In the genomic region with DNA sequence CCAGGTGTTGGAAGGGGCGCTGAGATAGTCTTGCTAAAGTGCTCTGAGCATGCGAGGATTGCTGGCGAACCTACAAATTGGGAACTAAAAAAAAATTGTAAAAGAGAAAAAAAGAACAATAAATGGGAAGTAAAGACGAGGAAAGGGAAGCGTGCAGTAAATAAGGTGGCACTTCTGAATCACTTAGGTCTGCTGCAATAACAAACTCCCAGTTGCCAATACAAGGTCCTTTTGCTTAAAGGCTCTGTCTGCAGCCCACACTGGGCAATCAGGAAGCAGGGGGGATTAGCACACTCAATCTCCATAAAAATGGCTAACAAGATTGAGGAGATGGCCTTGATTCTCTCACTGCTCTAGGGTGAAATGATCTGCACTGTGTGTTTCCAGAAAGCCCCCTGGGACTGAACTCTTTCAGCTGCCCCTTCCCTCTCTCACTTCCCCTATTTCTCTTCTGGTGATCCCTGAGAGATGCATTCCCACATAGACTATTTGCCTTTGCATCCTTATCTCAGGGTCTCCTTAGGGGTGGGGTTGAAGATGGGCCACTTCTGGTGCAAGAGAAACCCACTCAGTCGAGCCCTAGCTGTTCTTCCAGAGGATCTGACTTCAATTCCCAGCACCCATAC, we compare ENCODE assay signal across 28 mouse cellular contexts. TPM values are rescaled to one million over a fixed set of nuclear protein-coding genes. Genes with fewer than 3 reads are reported as not detected.
DNase-seq lines count a peak whose midpoint lies in the region; ATAC-seq and TF ChIP-seq lines count a peak whose summit lies in the region.
"Had no signal": no experiment of that assay in that cellular context is flagged by ENCODE, and none has a peak within 500 bp of the region (broad histone marks: within the 10 kb centered on the region; RNA-seq: fewer than 3 reads in every experiment).

No protein-coding gene starts in this region.

- 69% methylated on average over 6 of the region's 6 CpGs for WGBS in lung, postnatal 0 days
- WGBS in forebrain, embryonic 16.5 days = 69% methylated on average over 6 of the region's 6 CpGs

- TF ChIP-seq CTCF in lung, postnatal 0 days (IDR thresholded peaks at IDR 0.05) = no peak

- H3K9me3 ChIP-seq in lung, postnatal 0 days (ENCODE audit: low read length) = no peaks in the 10 kb centered on the region
- no peaks in the 10 kb centered on the region for H3K9me3 ChIP-seq in forebrain, embryonic 16.5 days (ENCODE audit: control insufficient read depth, low read length)
- H3K9me3 ChIP-seq: embryonic facial prominence, embryonic 12.5 days; embryonic facial prominence, embryonic 15.5 days; forebrain, embryonic 15.5 days; G1E; heart, embryonic 12.5 days; heart, embryonic 15.5 days had no signal

- H3K4me3 ChIP-seq in lung, postnatal 0 days (ENCODE audit: low read depth, low read length) = no peak overlapping the region
- H3K4me3 ChIP-seq in forebrain, embryonic 16.5 days (replicated peaks; ENCODE audit: low read length) = no peak overlapping the region
- H3K4me3 ChIP-seq: embryonic facial prominence, embryonic 12.5 days; embryonic facial prominence, embryonic 15.5 days; forebrain, embryonic 15.5 days; heart, embryonic 12.5 days; heart, embryonic 15.5 days had no signal

- no peak overlapping the region for H3K27ac ChIP-seq in lung, postnatal 0 days (ENCODE audit: low read length)
- H3K27ac ChIP-seq in forebrain, embryonic 16.5 days (ENCODE audit: low read length) = no peak overlapping the region
- H3K27ac ChIP-seq: embryonic facial prominence, embryonic 12.5 days; embryonic facial prominence, embryonic 15.5 days; forebrain, embryonic 15.5 days; heart, embryonic 15.5 days; hindbrain, embryonic 14.5 days; hindbrain, postnatal 0 days had no signal

- no peak for TF ChIP-seq EP300 in lung, postnatal 0 days (IDR thresholded peaks at IDR 0.05)

- H3K27me3 ChIP-seq in lung, postnatal 0 days (replicated peaks; ENCODE audit: insufficient read depth, low read length) = no peaks in the 10 kb centered on the region
- no peaks in the 10 kb centered on the region for H3K27me3 ChIP-seq in forebrain, embryonic 16.5 days (replicated peaks; ENCODE audit: control insufficient read depth, insufficient read depth, low read length)
- H3K27me3 ChIP-seq: embryonic facial prominence, embryonic 12.5 days; embryonic facial prominence, embryonic 15.5 days; forebrain, embryonic 15.5 days; heart, embryonic 12.5 days; heart, embryonic 15.5 days; Patski had no signal

- H3K4me2 ChIP-seq in lung, postnatal 0 days (replicated peaks; ENCODE audit: low read depth, low read length) = no peak overlapping the region
- H3K4me2 ChIP-seq in forebrain, embryonic 16.5 days (ENCODE audit: low read length) = no peak overlapping the region
- H3K4me2 ChIP-seq: embryonic facial prominence, embryonic 12.5 days; embryonic facial prominence, embryonic 15.5 days; forebrain, embryonic 15.5 days; heart, embryonic 12.5 days; heart, embryonic 15.5 days; hindbrain, embryonic 14.5 days had no signal

- H3K9ac ChIP-seq in lung, postnatal 0 days (replicated peaks; ENCODE audit: low read depth) = no peak overlapping the region
- no peak overlapping the region for H3K9ac ChIP-seq in forebrain, embryonic 16.5 days (replicated peaks; ENCODE audit: low read depth, low read length)
- H3K9ac ChIP-seq: embryonic facial prominence, embryonic 12.5 days; embryonic facial prominence, embryonic 15.5 days; forebrain, embryonic 15.5 days; heart, embryonic 12.5 days; heart, embryonic 15.5 days; hindbrain, embryonic 14.5 days had no signal

- no peaks in the 10 kb centered on the region for H3K36me3 ChIP-seq in lung, postnatal 0 days (ENCODE audit: insufficient read depth, low read length)
- H3K36me3 ChIP-seq in forebrain, embryonic 16.5 days (ENCODE audit: control insufficient read depth, insufficient read depth) = no peaks in the 10 kb centered on the region
- H3K36me3 ChIP-seq: embryonic facial prominence, embryonic 12.5 days; embryonic facial prominence, embryonic 15.5 days; forebrain, embryonic 15.5 days; G1E had no signal

- peak; percentile 6 for DNase-seq in lung, postnatal 0 days (ENCODE audit: low spot score)
- DNase-seq in lung, postnatal 25 days (ENCODE audit: low spot score) = no peak
- DNase-seq in R1 (ENCODE audit: low read depth, low spot score) = peak; percentile 6
- DNase-seq in thymus, postnatal 0 days (ENCODE audit: low spot score) = no peak
- DNase-seq in ovary, adult 18-20 months (ENCODE audit: low spot score) = no peak
- DNase-seq: adrenal gland, adult 2 months; adrenal gland, postnatal 14 days; cerebellum, adult 11-12 months; cerebellum, adult 9-10 months; cerebellum, postnatal 14 days; gastrocnemius, postnatal 10 days; gastrocnemius, postnatal 36 days; heart, adult 18-20 months; heart, postnatal 10 days; heart, postnatal 4 days had no signal

- ATAC-seq in lung, postnatal 0 days = no peak
- peak; percentile 94 for ATAC-seq in granulocyte monocyte progenitor cell, adult 5-6 weeks (replicated peaks; ENCODE audit: poor library complexity, severe bottlenecking)
- no peak for ATAC-seq in forebrain, embryonic 16.5 days
- ATAC-seq: forebrain, embryonic 15.5 days; hindbrain, postnatal 0 days; inflammation-experienced regulatory T-cells, adult 6 months; intestine, embryonic 16.5 days; Patski had no signal

- H3K4me1 ChIP-seq in lung, postnatal 0 days (ENCODE audit: insufficient read depth, low read depth, low read length) = no peaks in the 10 kb centered on the region
- H3K4me1 ChIP-seq in forebrain, embryonic 16.5 days (replicated peaks; ENCODE audit: control insufficient read depth, insufficient read depth, low read length) = no peaks in the 10 kb centered on the region
- H3K4me1 ChIP-seq: embryonic facial prominence, embryonic 12.5 days; embryonic facial prominence, embryonic 15.5 days; forebrain, embryonic 15.5 days had no signal

RNA-seq across cellular contexts. Expression of gene Strip2, which starts 8.9 kb away (rescaled TPM):
- polyA plus RNA-seq in lung, postnatal 0 days (2015; fragmentation: Nextera tagmentation; extraction: Ambion mirVana) = 0.47 and 0.60 TPM in 2 replicates
- not detected in 2 replicates for total RNA-seq in granulocyte monocyte progenitor cell, adult 5-6 weeks (2014; fragmentation: Nextera tagmentation)
- total RNA-seq in granulocyte monocyte progenitor cell, adult 5-6 weeks (2017) = 0.13 TPM in 1 of 2 replicates, not detected in the other
- 4.2 and 4.9 TPM in 2 replicates for polyA plus RNA-seq in forebrain, embryonic 16.5 days (2015; fragmentation: Nextera tagmentation; extraction: Ambion mirVana)
- 3.4 TPM in 2 replicates for polyA plus RNA-seq in thymus, postnatal 0 days (2015; fragmentation: Nextera tagmentation; extraction: Ambion mirVana)

Comparison
In these comparisons a context has a peak if more than half of its experiments do, and no peak if none do; other contexts are left out.
1. DNase-seq: peak in lung, postnatal 0 days (single experiment) and R1 (single experiment); none in lung, postnatal 25 days (single experiment), thymus, postnatal 0 days (single experiment) and ovary, adult 18-20 months (single experiment).